Mouse (Mus musculus) hematopoietic stem cell, adult 5-6 weeks (primary cell): ENCODE results near the gene Tle1. TPM values are rescaled to one million over a fixed set of nuclear protein-coding genes. Genes with fewer than 3 reads are reported as not detected.

Source experiments
- ATAC-seq, 2 experiments: fragments of 125-278 bp in 1 of 2; replicated peaks in 1 of 2; 2 replicates each; pipeline ENCODE4 v1.8.0; 2016 to 2017; ENCODE audit warnings: inconsistent platforms in 2 of 2, mild to moderate bottlenecking in 2 of 2, moderate number of reproducible peaks in 2 of 2, low read depth in 1 of 2, moderate TSS enrichment in 1 of 2; ENCODE audit not compliant: low FRiP score in 2 of 2, poor library complexity in 2 of 2, severe bottlenecking in 2 of 2, insufficient read depth in 1 of 2, low TSS enrichment in 1 of 2
- total RNA-seq: library from RNA; stranded (forward); fragments of 172-1452, 232-1000 nt; gene quantifications from 2 replicates; pipeline ENCODE4 v1.2.3, GENCODE M21; 2017

Gene Tle1
- total RNA-seq, 1 experiment from 2014 or later, result 38.6 TPM

GRCm38 (mm10) chr4:72168267-72168666 is 32.5 kb downstream of the Tle1 start:
- ATAC-seq, result no peak

- no peak for ATAC-seq
Observed at GRCm38 (mm10) chr4:72167761-72168229, 32.9 kb downstream of the Tle1 start.

- ATAC-seq, result no peak
Observed at GRCm38 (mm10) chr4:72167171-72167570, 33.5 kb downstream of the Tle1 start.

GRCm38 (mm10) chr4:72166561-72166960 is 34.2 kb downstream of the Tle1 start:
- ATAC-seq, result no peak

GRCm38 (mm10) chr4:72165765-72166164 is 35.0 kb downstream of the Tle1 start:
- no peak for ATAC-seq

GRCm38 (mm10) chr4:72162445-72163218 is 38.1 kb downstream of the Tle1 start:
- ATAC-seq, result no peak

GRCm38 (mm10) chr4:72160102-72160511 is 40.6 kb downstream of the Tle1 start:
- no peak for ATAC-seq

- ATAC-seq, result no peak
Observed at GRCm38 (mm10) chr4:72157931-72158371, 42.8 kb downstream of the Tle1 start.

GRCm38 (mm10) chr4:72150460-72151131 is 50.1 kb downstream of the Tle1 start:
- no peak for ATAC-seq

- no peak for ATAC-seq
Observed at GRCm38 (mm10) chr4:72146003-72146402, 54.7 kb downstream of the Tle1 start.

- no peak for ATAC-seq
Observed at GRCm38 (mm10) chr4:72144541-72144940, 56.2 kb downstream of the Tle1 start.

GRCm38 (mm10) chr4:72140706-72141105 is 60.0 kb downstream of the Tle1 start:
- ATAC-seq, result no peak

GRCm38 (mm10) chr4:72139475-72140120 is 61.1 kb downstream of the Tle1 start:
- ATAC-seq, result no peak

GRCm38 (mm10) chr4:72138264-72139080 is 62.2 kb downstream of the Tle1 start:
- ATAC-seq, result no peak

- ATAC-seq, result no peak
Observed at GRCm38 (mm10) chr4:72132646-72133045, 68.1 kb downstream of the Tle1 start.

GRCm38 (mm10) chr4:72127596-72127995 is 73.1 kb downstream of the Tle1 start:
- ATAC-seq, result no peak

- no peak for ATAC-seq
Observed at GRCm38 (mm10) chr4:72124790-72125189, 75.9 kb downstream of the Tle1 start.
